Mouse (Mus musculus) C3H10T1/2 (cell line): ENCODE results near the gene Dpyd. TPM values are rescaled to one million over a fixed set of nuclear protein-coding genes. Genes with fewer than 3 reads are reported as not detected.

Source experiments
- polyA plus RNA-seq, 2 experiments: library from polyadenylated mRNA; unstranded; fragments of >200 nt; fragmentation: generic; extraction: Trizol; gene quantifications; one replicate each; pipeline ENCODE4 v1.2.1; 2012; ENCODE audit warnings: missing spikeins in 2 of 2

The Dpyd gene
- 1 to 10 TPM in 1 of 2 experiments, under 1 TPM in 1; 0.01 to 1.1 TPM for polyA plus RNA-seq

GRCm38 (mm10) chr3:118561554-118562310 is at the start of gene Dpyd:
Dpyd (plus strand) TSS chr3:118562129.

